Mouse (Mus musculus): ENCODE data around the gene Kctd19. TPM values are rescaled to one million over a fixed set of nuclear protein-coding genes. Genes with fewer than 3 reads are reported as not detected.
A peak's percentile ranks its signal among the peaks of the same experiment; 100 is the strongest.

The Kctd19 gene
- polyA plus RNA-seq, 1 experiment from 2014 or later: not detected

DNA sequence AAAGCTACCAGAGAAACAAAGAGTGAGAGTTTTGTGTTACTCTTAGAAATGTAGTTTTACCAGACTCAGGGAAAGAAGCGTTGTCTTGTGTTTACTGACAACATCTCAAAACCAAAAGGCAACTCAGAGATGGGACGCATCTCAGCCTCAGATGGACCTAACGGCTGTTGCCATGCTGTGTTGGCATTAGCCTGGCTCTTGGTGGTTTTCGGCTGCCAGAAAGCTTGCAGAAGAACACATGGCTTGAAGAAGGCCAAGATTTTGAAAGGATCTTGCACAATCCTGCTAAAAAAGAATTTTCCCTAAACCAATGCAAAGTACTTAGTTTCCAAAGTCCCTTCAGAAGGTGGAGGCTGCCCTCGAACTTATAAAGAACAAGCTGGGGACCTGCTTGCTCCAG lies 29.4 kb upstream of the Kctd19 start:
- WGBS (ENCODE audit: insufficient replicate concordance): 82% methylated on average over 5 of the region's 5 CpGs
- Histone ChIP-seq H3K9me3 (replicated peaks) (no peaks in the 10 kb centered on the region), H3K27me3 (replicated peaks) (peaks cover 49% of the 10 kb centered on the region), H3K36me3 (no peaks in the 10 kb centered on the region), H3K27ac (no peak overlapping the region), H3K4me2 (no peak overlapping the region), H3K4me1 (peaks cover 31% of the 10 kb centered on the region), H3K9ac (no peak overlapping the region), H3K4me3 (no peak overlapping the region)
- ATAC-seq: no peak

- Histone ChIP-seq H3K36me3 (no peaks in the 10 kb centered on the region), H3K27ac (no peak overlapping the region), H3K4me3 (no peak overlapping the region), H3K9ac (no peak overlapping the region), H3K4me1 (peaks cover 21% of the 10 kb centered on the region), H3K27me3 (replicated peaks) (peaks cover 58% of the 10 kb centered on the region), H3K4me2 (no peak overlapping the region), H3K9me3 (replicated peaks) (no peaks in the 10 kb centered on the region)
- ATAC-seq: 0 out of 2 replicates have a peak, but pooled peaks have one; percentile 35
- 4% methylated on average over 6 of the region's 6 CpGs for WGBS (ENCODE audit: insufficient replicate concordance)
These were observed 28.1 kb upstream of the Kctd19 start for GRCm38 (mm10) chr8:105441433-105441832.

DNA sequence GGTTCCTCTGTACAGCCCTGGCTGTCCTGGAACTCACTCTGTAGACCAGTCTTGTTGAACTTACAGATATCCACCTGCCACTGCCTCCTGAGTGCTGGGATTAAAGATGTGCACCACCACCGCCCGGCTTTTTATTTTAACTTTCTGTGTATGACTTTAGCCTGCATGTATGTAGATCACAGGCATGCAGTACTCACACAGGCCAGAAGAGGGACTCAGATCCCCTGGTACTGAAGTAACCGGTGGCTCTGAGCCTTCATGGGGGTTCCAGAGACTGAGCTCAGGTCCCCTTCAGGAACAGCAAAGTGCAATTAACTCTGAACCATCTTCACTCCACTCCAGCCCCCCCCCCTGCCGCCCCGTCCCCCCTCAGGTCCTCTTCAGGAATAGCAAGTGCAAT lies 25.6 kb upstream of the Kctd19 start:
- H3K4me2 ChIP-seq: no peak overlapping the region
- no peak overlapping the region for H3K9ac ChIP-seq
- no peaks in the 10 kb centered on the region for H3K9me3 ChIP-seq (replicated peaks)
- ATAC-seq: no peak; the same call in 1 of the 2 replicates
- H3K4me3 ChIP-seq: no peak overlapping the region
- no peaks in the 10 kb centered on the region for H3K36me3 ChIP-seq
- no peak overlapping the region for H3K27ac ChIP-seq
- peaks cover 3% of the 10 kb centered on the region for H3K4me1 ChIP-seq
- WGBS (ENCODE audit: insufficient replicate concordance): 25% methylated on average over 5 of the region's 5 CpGs
- peaks cover 68% of the 10 kb centered on the region for H3K27me3 ChIP-seq (replicated peaks)

DNA sequence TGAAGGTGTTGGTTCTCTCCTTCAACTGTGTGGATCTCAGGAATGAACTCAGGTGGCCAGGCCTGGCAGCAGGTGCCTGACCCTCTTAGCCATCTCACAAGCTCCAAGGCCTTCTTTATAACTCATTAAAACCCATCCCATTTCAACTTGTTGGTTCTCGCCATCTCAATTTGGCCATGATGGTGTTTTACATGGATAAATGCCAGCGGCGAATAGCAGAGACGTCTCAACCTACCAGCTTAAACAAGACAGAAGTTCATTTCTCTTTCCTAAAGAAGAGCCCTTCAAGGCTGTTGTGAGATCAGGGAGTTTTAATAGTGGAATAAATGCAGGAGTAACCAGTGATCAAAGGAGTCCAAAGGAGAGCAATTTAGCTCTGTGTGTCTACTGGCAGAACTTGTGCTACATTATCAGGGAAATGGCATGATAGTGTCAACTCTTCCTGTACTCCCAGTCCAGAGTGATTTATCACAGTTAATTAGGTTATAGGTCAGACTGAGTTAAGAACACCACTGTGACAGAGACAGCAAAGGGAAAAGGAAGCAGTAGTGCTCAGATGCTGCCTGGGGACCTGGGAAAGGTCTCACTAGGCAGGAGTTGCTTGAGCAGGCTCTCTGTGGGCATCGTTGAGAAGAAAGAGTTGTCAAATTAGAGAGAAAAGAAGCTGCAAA lies 23.9 kb upstream of the Kctd19 start:
- Histone ChIP-seq H3K4me3 (no peak overlapping the region), H3K9ac (no peak overlapping the region), H3K36me3 (no peaks in the 10 kb centered on the region), H3K9me3 (replicated peaks) (no peaks in the 10 kb centered on the region), H3K27me3 (replicated peaks) (peaks cover 63% of the 10 kb centered on the region), H3K4me1 (no peaks in the 10 kb centered on the region), H3K4me2 (no peak overlapping the region), H3K27ac (no peak overlapping the region)
- 73% methylated on average over 5 of the region's 5 CpGs for WGBS (ENCODE audit: insufficient replicate concordance)
- no peak for ATAC-seq

GRCm38 (mm10) chr8:105436218-105436617 lies 22.9 kb upstream of the Kctd19 start:
- 61% methylated on average over 5 of the region's 5 CpGs for WGBS (ENCODE audit: insufficient replicate concordance)
- peaks cover 53% of the 10 kb centered on the region for H3K27me3 ChIP-seq (replicated peaks)

DNA sequence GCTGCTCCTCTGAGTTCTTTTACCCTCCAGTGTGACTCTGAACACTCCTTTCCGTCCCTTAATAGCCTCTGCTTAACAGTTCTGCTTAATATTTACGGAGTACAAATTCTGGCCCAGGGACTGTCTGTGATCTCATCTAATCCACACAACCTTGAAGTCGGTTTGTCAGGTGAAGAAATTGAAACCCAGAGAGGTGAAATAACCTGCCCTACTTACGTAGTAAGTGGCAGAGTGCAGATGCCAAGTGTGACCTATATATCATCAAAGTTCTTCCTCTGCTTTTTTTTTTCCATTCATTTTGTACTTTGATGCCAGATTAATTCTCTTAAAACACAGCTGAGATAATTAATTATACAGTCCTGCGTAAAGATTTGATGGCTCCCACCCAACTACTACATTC lies 20.8 kb upstream of the Kctd19 start:
- no peaks in the 10 kb centered on the region for H3K4me1 ChIP-seq
- no peak overlapping the region for H3K4me3 ChIP-seq
- H3K36me3 ChIP-seq: no peaks in the 10 kb centered on the region
- no peak overlapping the region for H3K4me2 ChIP-seq
- H3K27me3 ChIP-seq (replicated peaks): peaks cover 53% of the 10 kb centered on the region
- no peak overlapping the region for H3K9ac ChIP-seq
- H3K9me3 ChIP-seq (replicated peaks): no peaks in the 10 kb centered on the region
- H3K27ac ChIP-seq: no peak overlapping the region
- WGBS (ENCODE audit: insufficient replicate concordance): 60% methylated on average over 5 of the region's 5 CpGs
- ATAC-seq: no peak

More at GRCm38 (mm10) chr8:105436218-105436617, 22.9 kb upstream of the Kctd19 start:
- H3K36me3 ChIP-seq: no peaks in the 10 kb centered on the region
- no peak overlapping the region for H3K27ac ChIP-seq
- H3K4me1 ChIP-seq: no peaks in the 10 kb centered on the region
- no peak overlapping the region for H3K9ac ChIP-seq
- H3K4me2 ChIP-seq: no peak overlapping the region
- no peaks in the 10 kb centered on the region for H3K9me3 ChIP-seq (replicated peaks)
- ATAC-seq: no peak
- H3K4me3 ChIP-seq: no peak overlapping the region

GRCm38 (mm10) chr8:105433511-105433910 lies 20.2 kb upstream of the Kctd19 start:
- WGBS (ENCODE audit: insufficient replicate concordance): 53% methylated on average over 5 of the region's 5 CpGs
- Histone ChIP-seq H3K9me3 (replicated peaks) (no peaks in the 10 kb centered on the region), H3K27ac (no peak overlapping the region), H3K4me3 (no peak overlapping the region), H3K36me3 (no peaks in the 10 kb centered on the region), H3K4me1 (no peaks in the 10 kb centered on the region), H3K9ac (no peak overlapping the region), H3K27me3 (replicated peaks) (peaks cover 50% of the 10 kb centered on the region), H3K4me2 (no peak overlapping the region)
- ATAC-seq: no peak

GRCm38 (mm10) chr8:105433021-105433420 lies 19.7 kb upstream of the Kctd19 start:
- no peak overlapping the region for H3K4me3 ChIP-seq
- H3K36me3 ChIP-seq: no peaks in the 10 kb centered on the region
- no peaks in the 10 kb centered on the region for H3K9me3 ChIP-seq (replicated peaks)
- H3K27ac ChIP-seq: no peak overlapping the region
- no peak for ATAC-seq
- H3K27me3 ChIP-seq (replicated peaks): peaks cover 50% of the 10 kb centered on the region
- 54% methylated on average over 6 of the region's 6 CpGs for WGBS (ENCODE audit: insufficient replicate concordance)
- no peak overlapping the region for H3K9ac ChIP-seq
- no peak overlapping the region for H3K4me2 ChIP-seq
- no peaks in the 10 kb centered on the region for H3K4me1 ChIP-seq

DNA sequence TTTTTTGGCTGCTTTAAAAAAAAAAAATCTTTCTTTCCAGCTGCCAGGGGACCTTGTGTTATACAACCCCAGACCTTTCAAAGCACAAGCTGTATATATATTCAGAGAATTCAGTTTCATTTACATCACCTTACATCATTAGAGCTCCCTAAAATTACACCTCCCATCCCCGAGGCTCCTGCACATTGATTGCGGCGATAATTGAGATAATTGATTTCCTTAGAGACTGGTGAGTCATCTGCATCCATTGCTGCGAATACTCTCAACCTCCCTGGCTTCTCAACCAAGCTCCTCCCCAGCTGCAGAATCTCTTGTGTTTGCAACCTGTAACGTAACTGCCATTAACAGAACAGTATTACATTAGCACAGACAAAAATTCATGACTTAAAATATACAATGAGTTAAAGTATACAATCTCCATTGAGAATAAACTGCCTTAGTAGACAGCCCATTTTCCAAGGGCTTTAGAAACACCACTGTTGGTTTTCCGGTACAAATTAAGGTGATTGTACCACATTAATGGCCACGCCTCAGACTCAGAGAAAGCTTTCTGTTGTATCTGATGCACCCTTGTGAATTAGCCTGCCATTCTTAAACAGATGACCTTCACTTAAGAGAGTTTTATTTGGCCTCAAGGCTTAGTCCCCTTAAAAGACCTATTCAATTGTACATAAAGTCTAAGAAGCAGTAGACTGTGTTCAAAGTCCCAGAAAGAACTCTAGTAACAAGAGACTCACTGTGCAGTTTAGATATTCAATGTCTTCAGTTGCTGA lies 18.6 kb upstream of the Kctd19 start:
- H3K4me3 ChIP-seq: no peak overlapping the region
- no peak overlapping the region for H3K4me2 ChIP-seq
- ATAC-seq: no peak
- H3K27me3 ChIP-seq (replicated peaks): peaks cover 44% of the 10 kb centered on the region
- no peaks in the 10 kb centered on the region for H3K9me3 ChIP-seq (replicated peaks)
- WGBS (ENCODE audit: insufficient replicate concordance): 61% methylated on average over 7 of the region's 7 CpGs
- H3K36me3 ChIP-seq: no peaks in the 10 kb centered on the region
- no peak overlapping the region for H3K27ac ChIP-seq
- no peak overlapping the region for H3K9ac ChIP-seq
- no peaks in the 10 kb centered on the region for H3K4me1 ChIP-seq

DNA sequence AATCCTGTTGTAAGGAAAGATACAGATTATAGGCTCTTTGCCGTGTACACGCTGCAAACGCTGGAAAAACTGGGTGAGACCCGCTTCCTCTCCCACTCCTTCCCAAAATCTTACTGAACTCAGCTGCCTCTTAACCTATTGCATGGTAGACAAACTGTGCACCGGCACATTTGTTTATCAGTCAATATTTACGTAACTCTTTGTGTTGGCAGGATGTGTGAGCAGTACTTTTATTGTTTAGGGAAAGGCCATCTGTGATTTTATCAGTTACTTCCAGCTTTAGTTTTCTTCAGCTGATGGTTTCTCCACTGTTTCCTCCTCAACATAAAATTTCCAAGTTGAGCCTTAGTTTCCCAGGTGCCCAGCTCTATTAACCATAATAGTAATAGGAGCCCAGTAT lies 13.6 kb upstream of the Kctd19 start:
- Histone ChIP-seq H3K4me3 (no peak overlapping the region), H3K9ac (no peak overlapping the region), H3K9me3 (replicated peaks) (no peaks in the 10 kb centered on the region), H3K4me2 (no peak overlapping the region), H3K27me3 (replicated peaks) (peaks cover 17% of the 10 kb centered on the region), H3K27ac (no peak overlapping the region), H3K36me3 (no peaks in the 10 kb centered on the region), H3K4me1 (no peaks in the 10 kb centered on the region)
- WGBS (ENCODE audit: insufficient replicate concordance): 50% methylated on average over 6 of the region's 6 CpGs
- ATAC-seq: no peak

GRCm38 (mm10) chr8:105422006-105422405 lies 8.7 kb upstream of the Kctd19 start:
- Histone ChIP-seq H3K4me3 (no peak overlapping the region), H3K4me1 (no peaks in the 10 kb centered on the region), H3K27me3 (replicated peaks) (peaks cover 17% of the 10 kb centered on the region; the same call in 1 of the 2 replicates), H3K27ac (no peak overlapping the region), H3K4me2 (no peak overlapping the region), H3K36me3 (no peaks in the 10 kb centered on the region), H3K9ac (no peak overlapping the region), H3K9me3 (replicated peaks) (0 out of 2 replicates have a peak, but pooled peaks cover 2% of the 10 kb centered on the region)
- no peak for ATAC-seq
- WGBS (ENCODE audit: insufficient replicate concordance): 49% methylated on average over 1 of the region's 1 CpGs

DNA sequence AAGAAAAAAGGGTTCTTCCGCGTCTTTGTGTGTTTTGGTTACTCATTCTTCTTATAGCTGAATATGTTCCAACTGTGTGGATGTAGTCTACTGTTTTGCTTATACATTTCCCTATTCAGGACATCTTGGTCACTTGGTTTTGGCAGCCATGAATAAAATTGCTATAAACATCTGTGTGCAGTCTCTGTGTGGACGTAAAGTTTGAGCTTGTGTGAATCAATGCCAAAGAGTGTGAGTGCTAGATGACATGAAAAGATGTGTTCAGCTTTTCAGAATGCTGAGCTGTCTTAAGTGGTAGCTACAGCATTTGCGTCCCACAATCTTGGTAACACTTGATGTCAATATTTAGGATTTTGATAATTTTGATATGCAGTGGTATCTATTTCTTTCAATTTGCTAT lies 6.5 kb upstream of the Kctd19 start:
- no peak overlapping the region for H3K4me2 ChIP-seq
- H3K9ac ChIP-seq: no peak overlapping the region
- 0 out of 2 replicates have a peak, but pooled peaks cover 4% of the 10 kb centered on the region for H3K9me3 ChIP-seq (replicated peaks)
- 80% methylated on average over 4 of the region's 4 CpGs for WGBS (ENCODE audit: insufficient replicate concordance)
- no peaks in the 10 kb centered on the region for H3K36me3 ChIP-seq
- H3K4me3 ChIP-seq: no peak overlapping the region
- no peaks in the 10 kb centered on the region for H3K4me1 ChIP-seq
- no peak for ATAC-seq
- peaks cover 27% of the 10 kb centered on the region for H3K27me3 ChIP-seq (replicated peaks)
- H3K27ac ChIP-seq: no peak overlapping the region

All from liver, embryonic 12.5 days (tissue).